Mouse (Mus musculus): ENCODE measurements at regions not wholly inside any gene's neighbourhood (a gene's known extent, or its start where the extent isn't known, plus 50 kb on each side); places are given as distances from the start of the nearest gene placed in this dataset.

- TF ChIP-seq CTCF (IDR thresholded peaks at IDR 0.05; ENCODE audit: borderline replicate concordance, insufficient read depth, low read depth, low read length) (no peak), POLR2A (IDR thresholded peaks at IDR 0.05; ENCODE audit: borderline replicate concordance, insufficient read depth, low read length) (no peak)
These were observed 197.6 kb downstream of the Pten start for GRCm38 (mm10) chr19:32954942-32955341.
